Mouse (Mus musculus) yolk sac, embryonic 10.5 days (tissue): ENCODE measurements around the gene Ceacam5.

ENCODE experiments used
- DNase-seq: peaks from one replicate; pipeline ENCODE4 v3.0.0-alpha.2; 2017; ENCODE audit warnings: low spot score

The Ceacam5 gene

DNA sequence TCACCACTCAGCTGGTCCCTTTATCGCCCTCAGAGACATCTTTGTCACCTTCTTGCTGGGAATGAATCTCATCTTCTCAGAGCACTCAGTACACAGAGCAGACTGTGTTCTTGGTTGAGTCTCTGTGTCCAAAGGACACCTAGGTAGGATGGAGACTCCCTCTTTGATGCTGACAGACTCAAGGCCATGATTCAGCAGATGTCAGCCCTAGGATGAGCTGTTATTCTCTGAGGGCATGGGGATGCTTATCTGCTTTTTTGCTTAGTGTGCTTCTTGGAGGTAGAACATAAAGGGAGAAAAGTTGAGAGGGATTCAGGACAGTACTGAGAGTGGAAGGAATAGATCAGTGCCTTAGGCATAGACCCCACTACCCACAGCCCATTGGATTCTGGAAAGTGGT lies at the start of gene Ceacam5:
Ceacam5 (plus strand) TSS at position 301 of the 400 bp plus-strand sequence.
- DNase-seq: no peak
